Comparison of ENCODE assay signal across 24 mouse cellular contexts in the genomic region with DNA sequence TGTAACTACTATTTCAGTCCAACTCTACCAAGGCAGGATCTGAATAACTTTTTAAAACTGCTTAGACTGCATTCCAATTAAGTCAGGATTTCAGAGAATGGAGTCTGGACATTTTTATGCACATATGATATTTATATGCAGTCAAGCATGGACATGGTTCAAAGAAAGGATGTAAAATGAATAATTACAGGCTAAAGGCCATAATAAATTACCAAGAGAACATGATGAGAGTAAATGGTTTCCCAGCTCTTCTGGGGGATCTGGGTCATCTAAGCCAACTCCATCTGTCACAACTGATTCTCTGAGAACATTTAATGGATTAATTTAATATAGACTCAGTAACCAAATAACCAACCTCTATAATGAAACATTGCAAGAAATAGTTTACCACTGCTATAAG.
"Had no signal": no experiment of that assay in that cellular context is flagged by ENCODE, and none has a peak within 500 bp of the region (broad histone marks: within the 10 kb centered on the region; RNA-seq: fewer than 3 reads in every experiment).

No protein-coding gene starts in this region.

- H3K4me1 ChIP-seq: hindbrain, embryonic 13.5 days; hindbrain, embryonic 15.5 days; liver, embryonic 12.5 days had no signal

- H3K4me2 ChIP-seq: heart, embryonic 11.5 days; heart, embryonic 13.5 days; heart, embryonic 15.5 days; hindbrain, embryonic 13.5 days; hindbrain, embryonic 15.5 days; limb, embryonic 13.5 days; limb, embryonic 15.5 days; liver, embryonic 12.5 days had no signal

- H3K27me3 ChIP-seq: heart, embryonic 13.5 days; heart, embryonic 15.5 days; hindbrain, embryonic 13.5 days; hindbrain, embryonic 15.5 days; limb, embryonic 13.5 days; limb, embryonic 15.5 days; liver, embryonic 12.5 days had no signal

- H3K4me3 ChIP-seq: heart, adult 2 months; heart, embryonic 13.5 days; heart, embryonic 15.5 days; hindbrain, embryonic 13.5 days; hindbrain, embryonic 15.5 days; limb, embryonic 13.5 days; limb, embryonic 15.5 days; liver, embryonic 12.5 days had no signal

- H3K36me3 ChIP-seq: heart, embryonic 13.5 days; heart, embryonic 15.5 days; hindbrain, embryonic 13.5 days; hindbrain, embryonic 15.5 days; limb, embryonic 13.5 days; limb, embryonic 15.5 days; liver, embryonic 12.5 days had no signal

- ATAC-seq: forebrain, postnatal 0 days; hindbrain, postnatal 0 days; intestine, embryonic 16.5 days; liver, embryonic 12.5 days had no signal

- H3K27ac ChIP-seq: heart, adult 2 months; hindbrain, embryonic 13.5 days; hindbrain, embryonic 15.5 days; hindbrain, postnatal 0 days; liver, embryonic 12.5 days; liver, embryonic 14.5 days had no signal

- DNase-seq: forebrain, postnatal 0 days; gastrocnemius, postnatal 14 days; gastrocnemius, postnatal 36 days; heart, adult 11 months; heart, adult 2 months; heart, postnatal 14 days; heart, postnatal 36 days; kidney, adult 11 months; kidney, postnatal 10 days; kidney, postnatal 36 days; layer of hippocampus, adult 9-11 months; layer of hippocampus, postnatal 36 days; left cerebral cortex, postnatal 4 days had no signal

- H3K9ac ChIP-seq: forebrain, postnatal 0 days; heart, embryonic 15.5 days; hindbrain, embryonic 13.5 days; hindbrain, embryonic 15.5 days; limb, embryonic 13.5 days; limb, embryonic 15.5 days; liver, embryonic 12.5 days; liver, embryonic 14.5 days had no signal

- H3K9me3 ChIP-seq: heart, embryonic 13.5 days; heart, embryonic 15.5 days; hindbrain, embryonic 13.5 days; limb, embryonic 13.5 days; limb, embryonic 15.5 days; liver, embryonic 12.5 days had no signal
